Mouse (Mus musculus): ENCODE results near the gene Telo2. TPM values are rescaled to one million over a fixed set of nuclear protein-coding genes. Genes with fewer than 3 reads are reported as not detected.

The Telo2 gene
- polyA plus RNA-seq (2015; fragmentation: Nextera tagmentation; extraction: Ambion mirVana): 51.9 and 53.4 TPM in 2 replicates

DNA sequence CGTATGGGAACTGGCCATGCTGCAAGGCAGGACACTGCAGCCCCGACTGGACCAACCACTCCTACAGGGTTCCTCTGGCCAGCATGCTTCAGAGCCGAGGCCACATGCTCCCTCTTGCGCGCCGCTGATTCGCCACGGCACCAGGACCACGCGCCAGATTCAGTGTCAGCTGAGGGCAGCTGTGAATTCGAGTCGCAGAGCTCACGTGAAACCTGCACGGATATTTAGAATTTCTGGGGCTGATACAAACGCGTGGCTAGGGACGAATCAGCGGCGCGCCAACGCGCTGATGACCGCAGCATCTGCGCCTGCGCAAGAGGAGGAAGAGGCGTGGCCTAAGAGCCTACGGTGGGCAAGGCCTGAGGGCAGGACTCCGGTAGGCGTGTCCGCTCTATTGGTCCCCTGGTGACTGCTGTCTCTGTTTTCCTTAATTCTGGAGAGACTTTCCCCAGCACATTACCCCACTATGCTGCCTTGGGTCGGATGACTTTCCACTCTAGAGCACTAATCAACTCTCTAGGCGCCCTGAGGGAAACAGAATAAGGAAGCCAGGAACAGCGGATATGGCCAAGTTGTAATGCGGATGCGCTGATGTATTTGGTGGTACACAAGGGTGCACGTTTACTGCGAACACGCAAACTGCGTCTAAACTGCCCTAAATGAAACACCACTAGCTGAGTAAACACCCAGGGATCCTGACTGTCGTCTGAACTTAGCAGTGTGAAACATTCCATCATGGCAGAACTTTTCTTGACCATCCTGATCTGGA lies at the start of gene Telo2:
Gene Telo2 (minus strand): TSS at position 304 of the 769 bp plus-strand sequence.
- Histone ChIP-seq H3K27ac (ENCODE audit: low read length) (peak within 1 kb of the TSS; percentile 87), H3K9ac (ENCODE audit: low read depth, low read length) (peak within 1 kb of the TSS; percentile 65), H3K4me2 (ENCODE audit: low read length) (peak within 1 kb of the TSS; percentile 98), H3K9me3 (replicated peaks; ENCODE audit: control insufficient read depth, low read length, poor library complexity, severe bottlenecking) (no peaks in the 10 kb centered on the region), H3K36me3 (ENCODE audit: control insufficient read depth, insufficient read depth, low read length) (0 out of 2 replicates have a peak, but pooled peaks cover under 1% of the 10 kb centered on the region), H3K27me3 (ENCODE audit: control insufficient read depth, insufficient read depth, low read depth, low read length) (no peaks in the 10 kb centered on the region), H3K4me3 (ENCODE audit: low read depth, low read length) (peak within 1 kb of the TSS; percentile 48), H3K4me1 (ENCODE audit: control insufficient read depth, insufficient read depth, low read length) (peaks cover 9% of the 10 kb centered on the region)
- peak; percentile 94 for ATAC-seq
- 4% methylated on average over 40 of the region's 40 CpGs for WGBS

GRCm38 (mm10) chr17:25164770-25165169 lies 49.0 kb upstream of the Telo2 start:
- no peak for ATAC-seq
- Histone ChIP-seq H3K27ac (ENCODE audit: low read length) (no peak overlapping the region), H3K4me2 (ENCODE audit: low read length) (no peak overlapping the region), H3K9ac (ENCODE audit: low read depth, low read length) (no peak overlapping the region), H3K9me3 (replicated peaks; ENCODE audit: control insufficient read depth, low read length, poor library complexity, severe bottlenecking) (no peaks in the 10 kb centered on the region), H3K4me1 (ENCODE audit: control insufficient read depth, insufficient read depth, low read length) (no peaks in the 10 kb centered on the region), H3K36me3 (ENCODE audit: control insufficient read depth, insufficient read depth, low read length) (peaks cover 11% of the 10 kb centered on the region), H3K27me3 (ENCODE audit: control insufficient read depth, insufficient read depth, low read depth, low read length) (no peaks in the 10 kb centered on the region), H3K4me3 (ENCODE audit: low read depth, low read length) (no peak overlapping the region)
- WGBS: 88% methylated on average over 3 of the region's 3 CpGs

- Histone ChIP-seq H3K27ac (ENCODE audit: low read length) (no peak overlapping the region), H3K4me3 (ENCODE audit: low read depth, low read length) (no peak overlapping the region), H3K27me3 (ENCODE audit: control insufficient read depth, insufficient read depth, low read depth, low read length) (no peaks in the 10 kb centered on the region), H3K4me2 (ENCODE audit: low read length) (no peak overlapping the region), H3K9ac (ENCODE audit: low read depth, low read length) (no peak overlapping the region), H3K36me3 (ENCODE audit: control insufficient read depth, insufficient read depth, low read length) (peaks cover 16% of the 10 kb centered on the region), H3K9me3 (replicated peaks; ENCODE audit: control insufficient read depth, low read length, poor library complexity, severe bottlenecking) (no peaks in the 10 kb centered on the region), H3K4me1 (ENCODE audit: control insufficient read depth, insufficient read depth, low read length) (no peaks in the 10 kb centered on the region)
- ATAC-seq: no peak
- 72% methylated on average over 7 of the region's 7 CpGs for WGBS
Observed at GRCm38 (mm10) chr17:25163387-25163786, 47.6 kb upstream of the Telo2 start.

- WGBS: 77% methylated on average over 1 of the region's 1 CpGs
- ATAC-seq: no peak
- no peak within 1 kb of the TSS for H3K9ac ChIP-seq (ENCODE audit: low read depth, low read length)
- H3K4me1 ChIP-seq (ENCODE audit: control insufficient read depth, insufficient read depth, low read length): no peaks in the 10 kb centered on the region
- no peak within 1 kb of the TSS for H3K27ac ChIP-seq (ENCODE audit: low read length)
- no peaks in the 10 kb centered on the region for H3K27me3 ChIP-seq (ENCODE audit: control insufficient read depth, insufficient read depth, low read depth, low read length)
- H3K36me3 ChIP-seq (ENCODE audit: control insufficient read depth, insufficient read depth, low read length): peaks cover 16% of the 10 kb centered on the region
- H3K4me2 ChIP-seq (ENCODE audit: low read length): no peak within 1 kb of the TSS
- no peaks in the 10 kb centered on the region for H3K9me3 ChIP-seq (replicated peaks; ENCODE audit: control insufficient read depth, low read length, poor library complexity, severe bottlenecking)
- H3K4me3 ChIP-seq (ENCODE audit: low read depth, low read length): no peak within 1 kb of the TSS
Observed at GRCm38 (mm10) chr17:25162161-25162560, 46.4 kb upstream of the Telo2 start, which contains the start of gene Ccdc154. TSS of gene Ccdc154 (plus strand) at chr17:25162461.

DNA sequence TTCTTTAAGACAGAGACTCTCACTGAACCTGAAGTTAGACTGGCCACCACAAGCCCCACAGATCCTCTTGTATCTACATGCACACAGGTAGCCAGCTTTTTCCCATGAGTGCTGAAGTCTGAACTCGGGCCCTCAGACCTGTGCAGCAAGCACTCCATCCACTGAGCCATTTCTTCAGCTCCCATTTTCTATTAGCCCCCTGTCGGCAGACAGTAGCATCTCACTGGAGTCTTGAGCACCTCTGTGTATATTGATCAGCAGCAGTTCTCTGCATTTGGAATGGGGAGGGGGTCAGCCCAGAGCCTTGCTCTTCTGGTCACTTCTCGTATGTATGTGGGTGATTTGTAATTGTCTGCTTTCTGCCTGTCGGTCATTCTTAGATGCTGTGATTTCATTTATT lies 24.2 kb upstream of the Telo2 start:
- H3K27ac ChIP-seq (ENCODE audit: low read length): no peak overlapping the region

GRCm38 (mm10) chr17:25138803-25139202 lies 23.0 kb upstream of the Telo2 start:
- no peaks in the 10 kb centered on the region for H3K36me3 ChIP-seq (ENCODE audit: control insufficient read depth, insufficient read depth, low read length)
- H3K27me3 ChIP-seq (ENCODE audit: control insufficient read depth, insufficient read depth, low read depth, low read length): no peaks in the 10 kb centered on the region
- H3K4me3 ChIP-seq (ENCODE audit: low read depth, low read length): no peak overlapping the region
- H3K4me1 ChIP-seq (ENCODE audit: control insufficient read depth, insufficient read depth, low read length): peaks cover 16% of the 10 kb centered on the region
- no peak overlapping the region for H3K27ac ChIP-seq (ENCODE audit: low read length)
- no peak for ATAC-seq
- H3K9me3 ChIP-seq (replicated peaks; ENCODE audit: control insufficient read depth, low read length, poor library complexity, severe bottlenecking): no peaks in the 10 kb centered on the region
- no peak overlapping the region for H3K9ac ChIP-seq (ENCODE audit: low read depth, low read length)
- WGBS: 97% methylated on average over 1 of the region's 1 CpGs
- no peak overlapping the region for H3K4me2 ChIP-seq (ENCODE audit: low read length)

More for the DNA sequence above, 24.2 kb upstream of the Telo2 start:
- Histone ChIP-seq H3K4me2 (ENCODE audit: low read length) (no peak overlapping the region), H3K9ac (ENCODE audit: low read depth, low read length) (no peak overlapping the region), H3K9me3 (replicated peaks; ENCODE audit: control insufficient read depth, low read length, poor library complexity, severe bottlenecking) (no peaks in the 10 kb centered on the region), H3K4me1 (ENCODE audit: control insufficient read depth, insufficient read depth, low read length) (peaks cover 7% of the 10 kb centered on the region; the same call in 1 of the 2 replicates), H3K4me3 (ENCODE audit: low read depth, low read length) (no peak overlapping the region), H3K36me3 (ENCODE audit: control insufficient read depth, insufficient read depth, low read length) (0 out of 2 replicates have a peak, but pooled peaks cover 3% of the 10 kb centered on the region), H3K27me3 (ENCODE audit: control insufficient read depth, insufficient read depth, low read depth, low read length) (no peaks in the 10 kb centered on the region)
- no peak for ATAC-seq
- 71% methylated on average over 4 of the region's 4 CpGs for WGBS

DNA sequence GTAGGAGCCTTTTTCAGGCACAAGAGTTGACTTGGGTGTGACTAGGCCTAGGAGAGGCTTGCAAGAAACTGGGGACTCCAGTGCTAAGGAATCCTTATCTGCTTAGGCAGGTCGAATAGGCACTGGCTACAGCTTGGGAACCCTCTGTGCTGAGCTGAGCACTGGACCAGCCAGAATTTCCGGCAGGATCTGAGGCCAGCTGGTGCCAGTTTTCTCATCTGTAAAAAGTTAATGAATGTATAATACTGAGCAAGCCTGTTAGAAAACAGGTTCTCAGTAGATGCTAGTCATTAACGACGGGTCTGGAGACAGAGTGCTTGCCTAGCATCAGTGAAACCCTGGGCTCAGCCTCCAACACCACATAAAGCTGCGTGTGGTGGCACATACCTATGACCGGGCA lies 19.9 kb upstream of the Telo2 start:
- WGBS: 94% methylated on average over 6 of the region's 6 CpGs
- Histone ChIP-seq H3K9ac (ENCODE audit: low read depth, low read length) (no peak overlapping the region), H3K9me3 (replicated peaks; ENCODE audit: control insufficient read depth, low read length, poor library complexity, severe bottlenecking) (no peaks in the 10 kb centered on the region)

GRCm38 (mm10) chr17:25133275-25133698 lies 17.5 kb upstream of the Telo2 start, which contains the start of gene Clcn7:
TSS of gene Clcn7 (plus strand) at chr17:25133391.
- H3K4me2 ChIP-seq (ENCODE audit: low read length): peak within 1 kb of the TSS; percentile 75
- peak within 1 kb of the TSS; percentile 35; the same call in 1 of the 2 replicates for H3K27ac ChIP-seq (ENCODE audit: low read length)
- H3K36me3 ChIP-seq (ENCODE audit: control insufficient read depth, insufficient read depth, low read length): no peaks in the 10 kb centered on the region
- H3K9me3 ChIP-seq (replicated peaks; ENCODE audit: control insufficient read depth, low read length, poor library complexity, severe bottlenecking): no peaks in the 10 kb centered on the region
- under 1% methylated on average over 40 of the region's 40 CpGs for WGBS
- peak within 1 kb of the TSS; percentile 79 for H3K9ac ChIP-seq (ENCODE audit: low read depth, low read length)
- ATAC-seq: peak; percentile 92
- no peaks in the 10 kb centered on the region for H3K27me3 ChIP-seq (ENCODE audit: control insufficient read depth, insufficient read depth, low read depth, low read length)
- H3K4me3 ChIP-seq (ENCODE audit: low read depth, low read length): peak within 1 kb of the TSS; percentile 79
- H3K4me1 ChIP-seq (ENCODE audit: control insufficient read depth, insufficient read depth, low read length): peaks cover 18% of the 10 kb centered on the region

More for the DNA sequence above, 19.9 kb upstream of the Telo2 start:
- no peak overlapping the region for H3K4me3 ChIP-seq (ENCODE audit: low read depth, low read length)
- ATAC-seq: no peak
- peaks cover 18% of the 10 kb centered on the region for H3K4me1 ChIP-seq (ENCODE audit: control insufficient read depth, insufficient read depth, low read length)
- H3K4me2 ChIP-seq (ENCODE audit: low read length): no peak overlapping the region
- no peaks in the 10 kb centered on the region for H3K27me3 ChIP-seq (ENCODE audit: control insufficient read depth, insufficient read depth, low read depth, low read length)
- H3K27ac ChIP-seq (ENCODE audit: low read length): no peak overlapping the region
- H3K36me3 ChIP-seq (ENCODE audit: control insufficient read depth, insufficient read depth, low read length): no peaks in the 10 kb centered on the region

DNA sequence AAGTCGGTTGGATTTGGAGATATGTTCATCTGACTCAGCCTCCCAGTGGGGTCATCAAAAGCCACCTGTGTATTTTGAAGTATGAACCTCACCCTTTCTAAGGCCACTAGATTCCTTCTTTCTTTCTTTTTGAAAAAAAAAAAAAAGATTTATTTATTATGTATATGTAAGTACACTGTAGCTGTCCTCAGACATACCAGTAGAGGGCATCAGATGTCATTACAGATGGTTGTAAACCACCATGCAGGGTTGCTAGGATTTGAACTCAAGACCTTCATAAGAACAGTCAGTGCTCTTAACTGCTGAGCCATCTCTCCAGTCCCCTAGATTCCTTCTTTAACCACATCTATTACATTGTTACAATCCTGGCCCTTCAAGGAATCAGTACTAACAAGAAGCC lies 14.3 kb upstream of the Telo2 start:
- Histone ChIP-seq H3K4me1 (ENCODE audit: control insufficient read depth, insufficient read depth, low read length) (peaks cover 11% of the 10 kb centered on the region), H3K9me3 (replicated peaks; ENCODE audit: control insufficient read depth, low read length, poor library complexity, severe bottlenecking) (no peaks in the 10 kb centered on the region), H3K27me3 (ENCODE audit: control insufficient read depth, insufficient read depth, low read depth, low read length) (no peaks in the 10 kb centered on the region), H3K4me3 (ENCODE audit: low read depth, low read length) (no peak overlapping the region), H3K27ac (ENCODE audit: low read length) (no peak overlapping the region), H3K4me2 (ENCODE audit: low read length) (no peak overlapping the region), H3K36me3 (ENCODE audit: control insufficient read depth, insufficient read depth, low read length) (no peaks in the 10 kb centered on the region), H3K9ac (ENCODE audit: low read depth, low read length) (no peak overlapping the region)
- 97% methylated on average over 1 of the region's 1 CpGs for WGBS
- ATAC-seq: no peak

Data from midbrain, embryonic 16.5 days (tissue).